Mouse (Mus musculus): ENCODE data around the gene Slc30a5. TPM values are rescaled to one million over a fixed set of nuclear protein-coding genes. Genes with fewer than 3 reads are reported as not detected.

Gene Slc30a5
- polyA plus RNA-seq, 1 experiment from 2014 or later, result 52.9 TPM

DNA sequence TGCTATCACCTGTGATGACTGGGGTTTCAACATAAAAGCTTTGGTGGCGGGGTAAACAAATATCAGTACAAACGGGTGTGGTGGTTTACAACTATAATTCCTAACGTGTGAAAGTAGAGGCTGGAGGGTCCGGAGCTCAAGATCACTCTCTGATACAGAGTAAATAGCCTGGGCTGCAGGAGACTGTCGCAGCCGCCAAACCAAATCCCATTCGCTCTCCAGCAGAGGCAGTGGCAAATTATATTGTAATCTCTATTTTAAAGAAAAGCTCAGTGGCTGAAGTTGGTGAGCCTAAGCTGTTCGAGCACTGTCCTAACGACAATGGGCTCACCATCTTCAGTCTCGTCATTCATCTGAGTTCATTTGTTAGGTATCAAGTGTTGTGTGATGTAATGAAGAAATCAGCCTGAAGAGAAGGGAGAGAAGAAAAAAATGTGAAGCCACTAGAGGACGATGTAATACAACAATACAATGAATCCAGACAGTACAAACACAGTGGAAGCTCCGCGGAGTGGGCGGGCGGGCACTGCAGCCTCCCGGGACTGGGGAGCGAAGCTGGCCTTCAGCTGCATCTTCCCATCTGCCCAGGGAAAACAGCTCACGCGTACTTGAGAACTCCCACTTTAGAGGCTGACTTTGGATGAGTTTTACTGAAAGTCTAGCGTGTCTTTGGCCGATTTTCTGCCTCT lies 13.8 kb upstream of the Slc30a5 start:
- H3K36me3 ChIP-seq (ENCODE audit: control insufficient read depth, insufficient read depth), result no peaks in the 10 kb centered on the region
- H3K9ac ChIP-seq (ENCODE audit: low read depth, low read length), result no peak overlapping the region
- TF ChIP-seq CTCF (IDR thresholded peaks at IDR 0.05; ENCODE audit: low read depth), result peak; percentile 63
- H3K4me2 ChIP-seq (replicated peaks; ENCODE audit: low read depth), result 0 out of 2 replicates have a peak overlapping the region, but pooled peaks have one; percentile 4
- no peaks in the 10 kb centered on the region for H3K9me3 ChIP-seq (ENCODE audit: control insufficient read depth)
- no peak overlapping the region for H3K27ac ChIP-seq (ENCODE audit: low read depth, low read length)
- H3K4me3 ChIP-seq (ENCODE audit: low read depth, low read length), result no peak overlapping the region
- WGBS, result 46% methylated on average over 21 of the region's 21 CpGs
- H3K27me3 ChIP-seq (replicated peaks; ENCODE audit: control insufficient read depth, insufficient read depth, low read length), result no peaks in the 10 kb centered on the region
- H3K4me1 ChIP-seq (replicated peaks; ENCODE audit: control insufficient read depth, insufficient read depth, low read length), result no peaks in the 10 kb centered on the region
- no peak for ATAC-seq

- no peak overlapping the region for H3K27ac ChIP-seq (ENCODE audit: low read depth, low read length)
- no peak for TF ChIP-seq CTCF (IDR thresholded peaks at IDR 0.05; ENCODE audit: low read depth)
- no peaks in the 10 kb centered on the region for H3K9me3 ChIP-seq (ENCODE audit: control insufficient read depth)
- no peak overlapping the region for H3K4me2 ChIP-seq (replicated peaks; ENCODE audit: low read depth)
- H3K9ac ChIP-seq (ENCODE audit: low read depth, low read length), result no peak overlapping the region
- 74% methylated on average over 8 of the region's 8 CpGs for WGBS
- H3K27me3 ChIP-seq (replicated peaks; ENCODE audit: control insufficient read depth, insufficient read depth, low read length), result no peaks in the 10 kb centered on the region
- ATAC-seq, result no peak
- H3K4me1 ChIP-seq (replicated peaks; ENCODE audit: control insufficient read depth, insufficient read depth, low read length), result no peaks in the 10 kb centered on the region
- no peaks in the 10 kb centered on the region for H3K36me3 ChIP-seq (ENCODE audit: control insufficient read depth, insufficient read depth)
- H3K4me3 ChIP-seq (ENCODE audit: low read depth, low read length), result no peak overlapping the region
Observed at GRCm38 (mm10) chr13:100846254-100846653, 13.0 kb upstream of the Slc30a5 start.

DNA sequence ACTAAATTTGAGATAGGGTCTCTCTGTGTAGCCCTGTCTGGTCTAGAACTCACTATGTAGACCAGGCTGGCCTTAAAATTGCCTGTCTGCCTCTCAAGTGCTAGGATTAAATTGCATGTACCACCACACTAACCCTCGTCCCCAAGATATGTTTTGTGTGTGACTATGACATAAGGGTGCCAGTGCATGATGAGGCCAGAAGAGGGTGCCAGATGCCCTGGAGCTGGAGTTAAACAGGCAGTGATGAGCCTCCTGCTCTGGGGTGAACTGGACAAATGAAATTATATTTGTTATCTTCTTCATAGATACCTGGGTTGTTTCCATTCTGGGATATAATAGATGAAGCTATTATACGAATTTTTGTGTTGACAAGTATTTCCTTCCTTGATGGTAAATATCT lies 10.7 kb upstream of the Slc30a5 start:
- Histone ChIP-seq H3K4me3 (ENCODE audit: low read depth, low read length) (no peak overlapping the region), H3K36me3 (ENCODE audit: control insufficient read depth, insufficient read depth) (no peaks in the 10 kb centered on the region), H3K27ac (ENCODE audit: low read depth, low read length) (no peak overlapping the region; the same call in 1 of the 2 replicates), H3K9ac (ENCODE audit: low read depth, low read length) (no peak overlapping the region), H3K4me2 (replicated peaks; ENCODE audit: low read depth) (no peak overlapping the region), H3K27me3 (replicated peaks; ENCODE audit: control insufficient read depth, insufficient read depth, low read length) (no peaks in the 10 kb centered on the region), H3K9me3 (ENCODE audit: control insufficient read depth) (no peaks in the 10 kb centered on the region), H3K4me1 (replicated peaks; ENCODE audit: control insufficient read depth, insufficient read depth, low read length) (no peaks in the 10 kb centered on the region)
- peak; percentile 32; the same call in 1 of the 2 replicates for ATAC-seq
- WGBS, result 66% methylated on average over 2 of the region's 2 CpGs
- peak; percentile 73 for TF ChIP-seq CTCF (IDR thresholded peaks at IDR 0.05; ENCODE audit: low read depth)

GRCm38 (mm10) chr13:100843016-100843725 lies 9.9 kb upstream of the Slc30a5 start:
- no peaks in the 10 kb centered on the region for H3K9me3 ChIP-seq (ENCODE audit: control insufficient read depth)
- WGBS, result 32% methylated on average over 7 of the region's 7 CpGs
- H3K27ac ChIP-seq (ENCODE audit: low read depth, low read length), result peak overlapping the region; percentile 71
- H3K4me1 ChIP-seq (replicated peaks; ENCODE audit: control insufficient read depth, insufficient read depth, low read length), result no peaks in the 10 kb centered on the region
- H3K9ac ChIP-seq (ENCODE audit: low read depth, low read length), result no peak overlapping the region
- TF ChIP-seq CTCF (IDR thresholded peaks at IDR 0.05; ENCODE audit: low read depth), result no peak
- no peaks in the 10 kb centered on the region for H3K36me3 ChIP-seq (ENCODE audit: control insufficient read depth, insufficient read depth)
- no peak overlapping the region for H3K4me2 ChIP-seq (replicated peaks; ENCODE audit: low read depth)
- H3K27me3 ChIP-seq (replicated peaks; ENCODE audit: control insufficient read depth, insufficient read depth, low read length), result no peaks in the 10 kb centered on the region
- peak; percentile 97 for ATAC-seq
- H3K4me3 ChIP-seq (ENCODE audit: low read depth, low read length), result no peak overlapping the region

- no peaks in the 10 kb centered on the region for H3K27me3 ChIP-seq (replicated peaks; ENCODE audit: control insufficient read depth, insufficient read depth, low read length)
- H3K4me3 ChIP-seq (ENCODE audit: low read depth, low read length), result no peak overlapping the region
- no peak for ATAC-seq
- H3K4me1 ChIP-seq (replicated peaks; ENCODE audit: control insufficient read depth, insufficient read depth, low read length), result no peaks in the 10 kb centered on the region
- no peaks in the 10 kb centered on the region for H3K9me3 ChIP-seq (ENCODE audit: control insufficient read depth)
- no peak overlapping the region for H3K9ac ChIP-seq (ENCODE audit: low read depth, low read length)
- no peaks in the 10 kb centered on the region for H3K36me3 ChIP-seq (ENCODE audit: control insufficient read depth, insufficient read depth)
- WGBS, result 69% methylated on average over 6 of the region's 6 CpGs
- no peak overlapping the region for H3K27ac ChIP-seq (ENCODE audit: low read depth, low read length)
- no peak for TF ChIP-seq CTCF (IDR thresholded peaks at IDR 0.05; ENCODE audit: low read depth)
- no peak overlapping the region for H3K4me2 ChIP-seq (replicated peaks; ENCODE audit: low read depth)
Observed at GRCm38 (mm10) chr13:100841741-100842140, 8.5 kb upstream of the Slc30a5 start.

- Histone ChIP-seq H3K4me2 (replicated peaks; ENCODE audit: low read depth) (no peak overlapping the region), H3K4me1 (replicated peaks; ENCODE audit: control insufficient read depth, insufficient read depth, low read length) (peaks cover 5% of the 10 kb centered on the region; the same call in 1 of the 2 replicates), H3K27ac (ENCODE audit: low read depth, low read length) (no peak overlapping the region), H3K9me3 (ENCODE audit: control insufficient read depth) (no peaks in the 10 kb centered on the region), H3K9ac (ENCODE audit: low read depth, low read length) (no peak overlapping the region), H3K27me3 (replicated peaks; ENCODE audit: control insufficient read depth, insufficient read depth, low read length) (no peaks in the 10 kb centered on the region), H3K36me3 (ENCODE audit: control insufficient read depth, insufficient read depth) (no peaks in the 10 kb centered on the region), H3K4me3 (ENCODE audit: low read depth, low read length) (no peak overlapping the region)
- TF ChIP-seq CTCF (IDR thresholded peaks at IDR 0.05; ENCODE audit: low read depth), result no peak
- ATAC-seq, result no peak
Observed at GRCm38 (mm10) chr13:100834777-100835176, 1.6 kb upstream of the Slc30a5 start.

Measured in intestine, postnatal 0 days (tissue).